Mouse (Mus musculus): ENCODE measurements around the gene Nr1i2. TPM values are rescaled to one million over a fixed set of nuclear protein-coding genes. Genes with fewer than 3 reads are reported as not detected.
A peak's percentile ranks its signal among the peaks of the same experiment; 100 is the strongest.
"Not testable (repeated sequence)": the region's sequence is repeated elsewhere in the genome, so short reads cannot be mapped to it uniquely, and the experiment has no call there.

The Nr1i2 gene
- polyA plus RNA-seq, 1 experiment: not detected

GRCm38 (mm10) chr16:38250467-38250866 lies 44.2 kb downstream of the Nr1i2 start:
- TF ChIP-seq POLR2A (IDR thresholded peaks at IDR 0.05; ENCODE audit: borderline replicate concordance, control insufficient read depth, low read depth, low read length): no peak
- no peak for TF ChIP-seq CTCF (IDR thresholded peaks at IDR 0.05; ENCODE audit: control insufficient read depth, insufficient read depth, low read length)
- no peak overlapping the region for H3K4me3 ChIP-seq (replicated peaks; ENCODE audit: control insufficient read depth, low read depth, low read length)
- H3K27ac ChIP-seq (ENCODE audit: control insufficient read depth, insufficient read depth, low read depth, low read length, poor library complexity): no peak overlapping the region
- H3K4me1 ChIP-seq (ENCODE audit: control insufficient read depth, insufficient read depth, low read length): no peaks in the 10 kb centered on the region
- 79% methylated on average over 6 of the region's 6 CpGs for WGBS

- Histone ChIP-seq H3K4me3 (replicated peaks; ENCODE audit: control insufficient read depth, low read depth, low read length) (no peak overlapping the region), H3K27ac (ENCODE audit: control insufficient read depth, insufficient read depth, low read depth, low read length, poor library complexity) (no peak overlapping the region), H3K4me1 (ENCODE audit: control insufficient read depth, insufficient read depth, low read length) (no peaks in the 10 kb centered on the region)
- TF ChIP-seq POLR2A (IDR thresholded peaks at IDR 0.05; ENCODE audit: borderline replicate concordance, control insufficient read depth, low read depth, low read length): no peak
- TF ChIP-seq CTCF (IDR thresholded peaks at IDR 0.05; ENCODE audit: control insufficient read depth, insufficient read depth, low read length): no peak
- 26% methylated on average over 13 of the region's 13 CpGs for WGBS
Observed at GRCm38 (mm10) chr16:38248331-38248961, 46.2 kb downstream of the Nr1i2 start.

DNA sequence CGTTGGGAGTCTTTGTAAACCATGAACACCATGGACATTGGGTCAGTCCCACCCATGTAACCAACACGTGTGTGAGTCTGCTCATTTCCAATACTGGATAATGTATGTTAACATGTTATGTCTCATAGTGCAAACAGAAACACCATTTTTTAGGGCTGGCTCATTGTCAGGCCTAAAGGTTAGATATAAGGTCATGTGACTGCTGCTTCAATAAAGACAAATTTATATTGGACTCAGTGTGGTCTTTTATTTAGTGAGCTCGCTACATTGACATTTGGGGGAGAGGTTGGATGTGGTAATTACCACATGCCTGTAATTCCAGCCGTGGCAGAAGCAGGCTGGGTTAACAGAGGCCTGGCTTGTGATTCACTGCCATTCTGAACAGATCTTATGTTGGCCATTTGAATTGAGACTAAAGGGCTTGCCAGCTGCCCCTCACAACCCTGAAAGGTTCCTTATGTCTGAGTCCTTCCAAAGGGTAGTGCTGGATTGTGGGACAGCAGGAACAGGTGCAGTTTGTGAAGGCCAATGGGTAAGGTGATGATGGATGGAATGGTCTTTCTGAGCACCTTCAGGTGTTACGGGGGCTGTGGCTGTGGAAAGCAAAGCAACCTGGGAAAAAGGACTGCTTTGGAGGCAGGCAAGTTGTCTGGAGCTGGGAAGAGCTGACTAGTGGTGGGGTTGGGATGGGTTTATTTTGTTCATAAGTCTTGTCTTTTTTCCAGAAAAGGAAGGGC lies 48.6 kb downstream of the Nr1i2 start:
- Histone ChIP-seq H3K4me3 (replicated peaks; ENCODE audit: control insufficient read depth, low read depth, low read length) (no peak overlapping the region), H3K4me1 (ENCODE audit: control insufficient read depth, insufficient read depth, low read length) (no peaks in the 10 kb centered on the region), H3K27ac (ENCODE audit: control insufficient read depth, insufficient read depth, low read depth, low read length, poor library complexity) (no peak overlapping the region)
- 83% methylated on average over 5 of the region's 5 CpGs for WGBS
- TF ChIP-seq CTCF (IDR thresholded peaks at IDR 0.05; ENCODE audit: control insufficient read depth, insufficient read depth, low read length): no peak
- no peak for TF ChIP-seq POLR2A (IDR thresholded peaks at IDR 0.05; ENCODE audit: borderline replicate concordance, control insufficient read depth, low read depth, low read length)

- Histone ChIP-seq H3K4me3 (replicated peaks; ENCODE audit: control insufficient read depth, low read depth, low read length) (no peak overlapping the region), H3K27ac (ENCODE audit: control insufficient read depth, insufficient read depth, low read depth, low read length, poor library complexity) (no peak overlapping the region), H3K4me1 (ENCODE audit: control insufficient read depth, insufficient read depth, low read length) (no peaks in the 10 kb centered on the region)
- TF ChIP-seq CTCF (IDR thresholded peaks at IDR 0.05; ENCODE audit: control insufficient read depth, insufficient read depth, low read length) (no peak), POLR2A (IDR thresholded peaks at IDR 0.05; ENCODE audit: borderline replicate concordance, control insufficient read depth, low read depth, low read length) (no peak)
- 86% methylated on average over 2 of the region's 2 CpGs for WGBS
Observed at GRCm38 (mm10) chr16:38245379-38245778, 49.2 kb downstream of the Nr1i2 start.

- Histone ChIP-seq H3K27ac (ENCODE audit: control insufficient read depth, insufficient read depth, low read depth, low read length, poor library complexity) (no peak overlapping the region), H3K4me1 (ENCODE audit: control insufficient read depth, insufficient read depth, low read length) (no peaks in the 10 kb centered on the region), H3K4me3 (replicated peaks; ENCODE audit: control insufficient read depth, low read depth, low read length) (no peak overlapping the region)
- TF ChIP-seq CTCF (IDR thresholded peaks at IDR 0.05; ENCODE audit: control insufficient read depth, insufficient read depth, low read length) (no peak), POLR2A (IDR thresholded peaks at IDR 0.05; ENCODE audit: borderline replicate concordance, control insufficient read depth, low read depth, low read length) (no peak)
- WGBS: 84% methylated on average over 6 of the region's 6 CpGs
Observed at GRCm38 (mm10) chr16:38244111-38244510, 50.5 kb downstream of the Nr1i2 start.

DNA sequence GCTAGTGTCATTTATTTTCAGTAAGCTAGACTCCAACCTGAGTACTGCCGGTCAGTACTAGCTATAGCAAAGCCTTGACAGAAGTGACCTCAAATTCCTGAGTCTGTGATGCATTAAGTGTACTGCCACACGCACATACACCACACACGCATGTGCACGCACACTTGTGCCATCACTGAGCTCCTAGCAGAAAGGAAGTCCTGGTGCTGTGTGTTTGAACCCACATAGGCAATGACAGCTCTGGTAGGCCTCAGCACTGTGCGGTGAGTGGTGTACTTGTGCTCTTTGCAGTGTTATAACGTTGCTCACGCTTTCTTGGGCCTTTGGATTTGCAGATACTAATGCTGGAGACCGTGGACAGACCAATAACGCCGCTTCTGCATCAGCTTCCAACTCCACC lies 54.5 kb downstream of the Nr1i2 start:
- WGBS: 93% methylated on average over 10 of the region's 10 CpGs
- Histone ChIP-seq H3K4me1 (ENCODE audit: control insufficient read depth, insufficient read depth, low read length) (no peaks in the 10 kb centered on the region), H3K4me3 (replicated peaks; ENCODE audit: control insufficient read depth, low read depth, low read length) (no peak overlapping the region), H3K27ac (ENCODE audit: control insufficient read depth, insufficient read depth, low read depth, low read length, poor library complexity) (no peak overlapping the region)
- TF ChIP-seq POLR2A (IDR thresholded peaks at IDR 0.05; ENCODE audit: borderline replicate concordance, control insufficient read depth, low read depth, low read length): no peak
- TF ChIP-seq CTCF (IDR thresholded peaks at IDR 0.05; ENCODE audit: control insufficient read depth, insufficient read depth, low read length): no peak

- H3K27ac ChIP-seq (ENCODE audit: control insufficient read depth, insufficient read depth, low read depth, low read length, poor library complexity): no peak overlapping the region
- H3K4me3 ChIP-seq (replicated peaks; ENCODE audit: control insufficient read depth, low read depth, low read length): no peak overlapping the region
- TF ChIP-seq POLR2A (IDR thresholded peaks at IDR 0.05; ENCODE audit: borderline replicate concordance, control insufficient read depth, low read depth, low read length) (no peak), CTCF (IDR thresholded peaks at IDR 0.05; ENCODE audit: control insufficient read depth, insufficient read depth, low read length) (peak; percentile 53; the same call in 1 of the 2 replicates)
- 7% methylated on average over 5 of the region's 5 CpGs for WGBS
- H3K4me1 ChIP-seq (ENCODE audit: control insufficient read depth, insufficient read depth, low read length): no peaks in the 10 kb centered on the region
Observed at GRCm38 (mm10) chr16:38239729-38240128, 54.9 kb downstream of the Nr1i2 start.

DNA sequence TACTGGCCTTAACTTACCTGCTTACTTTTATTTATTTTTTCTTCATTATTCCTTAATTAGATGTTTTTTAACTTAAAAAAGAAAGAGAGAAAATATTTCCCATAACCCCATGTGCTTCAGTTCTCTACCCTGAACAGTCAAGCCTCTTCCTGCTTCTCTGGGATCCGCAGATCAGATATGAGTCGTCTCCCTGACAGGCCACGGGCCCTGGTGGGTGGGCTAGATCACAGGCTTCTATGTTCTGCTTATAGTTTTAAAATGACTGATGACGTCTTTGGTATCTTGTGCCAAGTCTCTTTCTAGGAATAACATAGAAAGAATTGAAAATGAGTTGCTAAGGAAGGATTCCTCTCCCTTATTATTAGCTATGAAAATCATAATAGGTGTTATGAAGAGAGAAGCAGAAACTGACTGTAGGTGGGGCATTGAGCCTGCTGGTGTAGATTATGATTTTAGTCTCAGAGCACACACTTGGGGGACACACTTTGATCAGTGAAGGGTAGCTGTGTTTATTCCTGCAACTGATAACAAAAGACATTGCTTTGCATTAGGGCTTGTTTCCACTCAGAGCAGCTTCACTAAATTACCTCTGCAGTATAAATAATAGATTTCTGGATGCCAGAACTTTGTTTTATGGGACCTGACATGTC lies 57.6 kb downstream of the Nr1i2 start:
- no peak overlapping the region for H3K27ac ChIP-seq (ENCODE audit: control insufficient read depth, insufficient read depth, low read depth, low read length, poor library complexity)

GRCm38 (mm10) chr16:38222491-38222890 lies 72.1 kb downstream of the Nr1i2 start:
- H3K4me3 ChIP-seq (replicated peaks; ENCODE audit: control insufficient read depth, low read depth, low read length); H3K4me1 ChIP-seq (ENCODE audit: control insufficient read depth, insufficient read depth, low read length); H3K27ac ChIP-seq (ENCODE audit: control insufficient read depth, insufficient read depth, low read depth, low read length, poor library complexity): not testable (repeated sequence)
- 94% methylated on average over 4 of the region's 5 CpGs for WGBS

More for the DNA sequence above, 57.6 kb downstream of the Nr1i2 start:
- WGBS: 56% methylated on average over 4 of the region's 4 CpGs
- H3K4me3 ChIP-seq (replicated peaks; ENCODE audit: control insufficient read depth, low read depth, low read length): no peak overlapping the region
- TF ChIP-seq CTCF (IDR thresholded peaks at IDR 0.05; ENCODE audit: control insufficient read depth, insufficient read depth, low read length): no peak
- TF ChIP-seq POLR2A (IDR thresholded peaks at IDR 0.05; ENCODE audit: borderline replicate concordance, control insufficient read depth, low read depth, low read length): no peak
- H3K4me1 ChIP-seq (ENCODE audit: control insufficient read depth, insufficient read depth, low read length): no peaks in the 10 kb centered on the region

All from bone marrow, adult 2 months (tissue).